Mouse (Mus musculus) forebrain, embryonic 16.5 days (tissue): ENCODE data around the gene Gm49510. TPM values are rescaled to one million over a fixed set of nuclear protein-coding genes. Genes with fewer than 3 reads are reported as not detected.
A peak's percentile ranks its signal among the peaks of the same experiment; 100 is the strongest.

Source experiments
- ATAC-seq: fragments of 200-750 bp; cut with Nextera tagmentation; 2 replicates; pipeline ENCODE4 v1.8.0; 2017; ENCODE audit warnings: mild to moderate bottlenecking, moderate library complexity
- H3K27ac ChIP-seq: fragments of 300-500 bp; sonication (generic); 2 replicates; pipeline ENCODE4 v1.5.1; 2014; ENCODE audit warnings: low read length, control low read depth
- H3K27me3 ChIP-seq: fragments of 300-500 bp; sonication (generic); replicated peaks from 2 replicates; pipeline ENCODE4 v1.6.1; 2014; ENCODE audit warnings: low read length; ENCODE audit not compliant: control insufficient read depth, insufficient read depth
- H3K36me3 ChIP-seq: fragments of 300-500 bp; sonication (generic); 2 replicates; pipeline ENCODE4 v1.6.1; 2014; ENCODE audit not compliant: control insufficient read depth, insufficient read depth
- H3K4me1 ChIP-seq: fragments of 300-500 bp; sonication (generic); replicated peaks from 2 replicates; pipeline ENCODE4 v1.6.1; 2014; ENCODE audit warnings: low read length; ENCODE audit not compliant: control insufficient read depth, insufficient read depth
- H3K4me2 ChIP-seq: fragments of 300-500 bp; sonication (generic); 2 replicates; pipeline ENCODE4 v1.6.1; 2014; ENCODE audit warnings: mild to moderate bottlenecking, low read length, control low read depth
- H3K4me3 ChIP-seq: fragments of 300-500 bp; sonication (generic); replicated peaks from 2 replicates; pipeline ENCODE4 v1.5.1; 2014; ENCODE audit warnings: mild to moderate bottlenecking, low read length, control low read depth
- H3K9ac ChIP-seq: fragments of 300-500 bp; sonication (generic); replicated peaks from 2 replicates; pipeline ENCODE4 v1.6.1; 2014; ENCODE audit warnings: low read depth, low read length, control low read depth
- H3K9me3 ChIP-seq: fragments of 300-500 bp; sonication (generic); 2 replicates; pipeline ENCODE4 v1.6.1; 2016; ENCODE audit warnings: low read length; ENCODE audit not compliant: control insufficient read depth
- WGBS: fragments of 180-500 bp; shearing (Covaris S2); extraction: QIAGEN DNeasy Blood & Tissue Kit; methylation state at CpG from one replicate; pipeline ENCODE4 v1.1.7; 2014; 5-methylcytosine and 5-hydroxymethylcytosine counted together
- polyA plus RNA-seq: library from polyadenylated mRNA; unstranded; fragments of >200 nt; fragmentation: Nextera tagmentation; extraction: Ambion mirVana; gene quantifications from 2 replicates; pipeline ENCODE4 v1.2.1, GENCODE M21; 2015

The Gm49510 gene
- polyA plus RNA-seq: 0.19 and 0.30 TPM in 2 replicates

- H3K36me3 ChIP-seq: no peaks in the 10 kb centered on the region
- 3% methylated on average over 20 of the region's 20 CpGs for WGBS
- H3K27me3 ChIP-seq: no peaks in the 10 kb centered on the region
- no peak for ATAC-seq
- peak within 1 kb of the TSS; percentile 48 for H3K4me3 ChIP-seq
- no peak within 1 kb of the TSS for H3K27ac ChIP-seq
- H3K4me2 ChIP-seq: peak within 1 kb of the TSS; percentile 88
- no peaks in the 10 kb centered on the region for H3K9me3 ChIP-seq
- H3K4me1 ChIP-seq: peaks cover 15% of the 10 kb centered on the region
- peak within 1 kb of the TSS; percentile 57 for H3K9ac ChIP-seq
These were observed at the start of gene Gm49510 for GRCm38 (mm10) chr15:78899409-78899739. Gm49510 (plus strand) TSS chr15:78899667.

- no peak for ATAC-seq
- no peak overlapping the region for H3K27ac ChIP-seq
- H3K27me3 ChIP-seq: no peaks in the 10 kb centered on the region
- H3K9ac ChIP-seq: no peak overlapping the region
- H3K9me3 ChIP-seq: no peaks in the 10 kb centered on the region
- H3K4me3 ChIP-seq: no peak overlapping the region
- peaks cover 6% of the 10 kb centered on the region; the same call in 1 of the 2 replicates for H3K4me1 ChIP-seq
- no peak overlapping the region for H3K4me2 ChIP-seq
- H3K36me3 ChIP-seq: no peaks in the 10 kb centered on the region
- 74% methylated on average over 15 of the region's 15 CpGs for WGBS
These were observed 49.2 kb upstream of the Gm49510 start for GRCm38 (mm10) chr15:78850059-78850824.

GRCm38 (mm10) chr15:78850944-78851343 is 48.5 kb upstream of the Gm49510 start:
- Histone ChIP-seq H3K4me1 (peaks cover 5% of the 10 kb centered on the region; the same call in 1 of the 2 replicates), H3K27ac (no peak overlapping the region), H3K4me2 (no peak overlapping the region), H3K4me3 (no peak overlapping the region), H3K36me3 (no peaks in the 10 kb centered on the region), H3K9ac (no peak overlapping the region), H3K9me3 (no peaks in the 10 kb centered on the region), H3K27me3 (no peaks in the 10 kb centered on the region)
- WGBS: 75% methylated on average over 6 of the region's 6 CpGs
- ATAC-seq: no peak

- WGBS: 16% methylated on average over 13 of the region's 13 CpGs
- Histone ChIP-seq H3K9ac (no peak overlapping the region), H3K36me3 (no peaks in the 10 kb centered on the region), H3K4me2 (peak overlapping the region; percentile 38), H3K9me3 (no peaks in the 10 kb centered on the region), H3K27ac (no peak overlapping the region), H3K4me1 (peaks cover 5% of the 10 kb centered on the region; the same call in 1 of the 2 replicates), H3K4me3 (no peak overlapping the region), H3K27me3 (no peaks in the 10 kb centered on the region)
- peak; percentile 90 for ATAC-seq
These were observed 47.8 kb upstream of the Gm49510 start for GRCm38 (mm10) chr15:78851505-78852153.

GRCm38 (mm10) chr15:78855303-78855965 is 44.0 kb upstream of the Gm49510 start, which contains the start of gene Lgals2:
Lgals2 (minus strand) TSS chr15:78855529.
- Histone ChIP-seq H3K9ac (no peak within 1 kb of the TSS), H3K4me3 (no peak within 1 kb of the TSS), H3K9me3 (no peaks in the 10 kb centered on the region), H3K4me2 (no peak within 1 kb of the TSS), H3K27me3 (no peaks in the 10 kb centered on the region), H3K27ac (no peak within 1 kb of the TSS), H3K36me3 (no peaks in the 10 kb centered on the region), H3K4me1 (peaks cover 7% of the 10 kb centered on the region; the same call in 1 of the 2 replicates)
- no peak for ATAC-seq
- 82% methylated on average over 8 of the region's 8 CpGs for WGBS

GRCm38 (mm10) chr15:78857009-78857408 is 42.5 kb upstream of the Gm49510 start:
- Histone ChIP-seq H3K4me2 (no peak overlapping the region), H3K9me3 (no peaks in the 10 kb centered on the region), H3K4me3 (no peak overlapping the region), H3K9ac (no peak overlapping the region), H3K4me1 (peaks cover 2% of the 10 kb centered on the region; the same call in 1 of the 2 replicates), H3K36me3 (no peaks in the 10 kb centered on the region), H3K27me3 (no peaks in the 10 kb centered on the region), H3K27ac (no peak overlapping the region)
- WGBS: 72% methylated on average over 7 of the region's 7 CpGs
- ATAC-seq: peak; percentile 47; the same call in 1 of the 2 replicates

- peaks cover 6% of the 10 kb centered on the region; the same call in 1 of the 2 replicates for H3K4me1 ChIP-seq
- no peak overlapping the region for H3K4me3 ChIP-seq
- no peak overlapping the region for H3K9ac ChIP-seq
- H3K9me3 ChIP-seq: no peaks in the 10 kb centered on the region
- H3K27me3 ChIP-seq: no peaks in the 10 kb centered on the region
- H3K27ac ChIP-seq: no peak overlapping the region
- ATAC-seq: no peak
- no peaks in the 10 kb centered on the region for H3K36me3 ChIP-seq
- 77% methylated on average over 4 of the region's 4 CpGs for WGBS
- H3K4me2 ChIP-seq: no peak overlapping the region
These were observed 40.2 kb upstream of the Gm49510 start for GRCm38 (mm10) chr15:78859311-78859710.

- Histone ChIP-seq H3K9me3 (no peaks in the 10 kb centered on the region), H3K27ac (no peak overlapping the region), H3K36me3 (no peaks in the 10 kb centered on the region), H3K27me3 (no peaks in the 10 kb centered on the region), H3K9ac (no peak overlapping the region), H3K4me1 (peaks cover 6% of the 10 kb centered on the region; the same call in 1 of the 2 replicates), H3K4me2 (no peak overlapping the region), H3K4me3 (no peak overlapping the region)
- WGBS: 86% methylated on average over 6 of the region's 6 CpGs
- no peak for ATAC-seq
These were observed 39.8 kb upstream of the Gm49510 start for GRCm38 (mm10) chr15:78859714-78860113.

GRCm38 (mm10) chr15:78862280-78862679 is 37.2 kb upstream of the Gm49510 start:
- Histone ChIP-seq H3K4me1 (peaks cover 4% of the 10 kb centered on the region; the same call in 1 of the 2 replicates), H3K9me3 (no peaks in the 10 kb centered on the region), H3K4me3 (no peak overlapping the region), H3K27ac (no peak overlapping the region), H3K36me3 (no peaks in the 10 kb centered on the region), H3K4me2 (no peak overlapping the region), H3K9ac (no peak overlapping the region), H3K27me3 (no peaks in the 10 kb centered on the region)
- 91% methylated on average over 5 of the region's 5 CpGs for WGBS
- no peak for ATAC-seq
